In the genomic region with DNA sequence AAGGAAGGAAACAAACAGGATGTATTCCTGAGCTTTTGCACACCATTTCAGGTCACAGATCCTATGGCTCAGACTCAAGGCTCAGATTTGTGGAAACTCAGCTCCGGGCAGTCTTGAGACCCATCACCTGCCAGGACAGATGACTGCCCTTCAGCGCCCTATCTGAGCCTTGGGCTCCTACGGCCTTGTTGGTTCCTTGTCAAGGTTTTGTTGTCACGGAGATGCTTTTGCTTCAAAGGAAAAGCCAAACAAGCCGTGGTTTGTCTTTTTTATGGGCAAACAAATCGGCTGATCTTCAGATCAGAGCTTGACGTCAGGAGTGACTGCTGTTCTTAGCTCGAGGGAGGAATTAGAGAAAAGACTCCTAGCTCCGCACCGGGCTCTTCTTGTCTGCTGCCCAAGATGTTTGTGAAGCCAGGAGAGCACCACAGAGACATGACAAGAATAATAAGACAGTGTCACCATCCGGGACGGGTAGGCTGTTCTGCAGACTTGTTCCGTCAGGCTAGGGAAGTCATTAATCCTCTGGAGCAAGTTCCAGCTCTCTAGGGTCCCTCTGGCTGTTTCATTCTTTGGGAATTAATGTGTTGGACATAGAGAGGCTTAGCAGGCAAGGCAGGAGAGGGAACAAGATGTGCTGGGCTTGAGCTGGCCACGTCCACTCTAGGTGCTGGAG, we compare ENCODE assay signal across 28 mouse cellular contexts. TPM values are rescaled to one million over a fixed set of nuclear protein-coding genes. Genes with fewer than 3 reads are reported as not detected.
DNase-seq lines count a peak whose midpoint lies in the region; ATAC-seq lines count a peak whose summit lies in the region.
"Had no signal": no experiment of that assay in that cellular context is flagged by ENCODE, and none has a peak within 500 bp of the region (broad histone marks: within the 10 kb centered on the region; RNA-seq: fewer than 3 reads in every experiment).

No protein-coding gene starts in this region.

- H3K9me3 ChIP-seq in midbrain, embryonic 10.5 days (replicated peaks): no peaks in the 10 kb centered on the region
- H3K9me3 ChIP-seq: embryonic facial prominence, embryonic 12.5 days; forebrain, embryonic 12.5 days; hindbrain, embryonic 10.5 days; intestine, embryonic 15.5 days; limb, embryonic 13.5 days; liver, embryonic 13.5 days; midbrain, embryonic 15.5 days had no signal

- peak; percentile 31 for DNase-seq in cerebellum, adult 8-10 months
- DNase-seq in cerebellum, adult 11 months: no peak
- DNase-seq in ovary, adult 18-20 months (ENCODE audit: low spot score): peak; percentile 65
- no peak for DNase-seq in ovary, postnatal 14 days (ENCODE audit: low spot score)
- peak; percentile 53 for DNase-seq in adrenal gland, postnatal 10 days
- no peak for DNase-seq in midbrain, embryonic 10.5 days (ENCODE audit: low spot score)
- DNase-seq: cerebellum, adult 9-10 months; cerebellum, postnatal 36 days; forebrain, postnatal 0 days; gastrocnemius, postnatal 10 days; heart, postnatal 14 days; kidney, adult 2 months; kidney, postnatal 36 days; liver, embryonic 13.5 days; lung, adult 18-20 months; right cerebral cortex, postnatal 4 days; thymus, postnatal 25 days had no signal

- WGBS in midbrain, embryonic 10.5 days: 90% methylated on average over 14 of the region's 14 CpGs

- peaks cover 8% of the 10 kb centered on the region; the same call in 1 of the 2 replicates for H3K27me3 ChIP-seq in midbrain, embryonic 10.5 days (ENCODE audit: low read depth, poor library complexity, severe bottlenecking)
- H3K27me3 ChIP-seq: embryonic facial prominence, embryonic 12.5 days; forebrain, embryonic 12.5 days; intestine, embryonic 15.5 days; limb, embryonic 13.5 days; liver, embryonic 13.5 days; midbrain, embryonic 15.5 days had no signal

- no peaks in the 10 kb centered on the region for H3K36me3 ChIP-seq in midbrain, embryonic 10.5 days
- H3K36me3 ChIP-seq: embryonic facial prominence, embryonic 12.5 days; forebrain, embryonic 12.5 days; hindbrain, embryonic 10.5 days; intestine, embryonic 15.5 days; limb, embryonic 13.5 days; liver, embryonic 13.5 days; midbrain, embryonic 15.5 days had no signal

- H3K4me1 ChIP-seq in midbrain, embryonic 10.5 days: peaks cover 31% of the 10 kb centered on the region
- H3K4me1 ChIP-seq: limb, embryonic 13.5 days had no signal

- no peak for ATAC-seq in erythroid progenitor cell, adult 5-6 weeks (replicated peaks; ENCODE audit: low FRiP score, poor library complexity, severe bottlenecking)
- ATAC-seq: forebrain, postnatal 0 days; hindbrain, embryonic 16.5 days; intestine, embryonic 15.5 days; lung, postnatal 0 days; midbrain, embryonic 15.5 days had no signal

- no peak overlapping the region for H3K4me3 ChIP-seq in midbrain, embryonic 10.5 days
- H3K4me3 ChIP-seq: embryonic facial prominence, embryonic 12.5 days; forebrain, embryonic 12.5 days; hindbrain, embryonic 10.5 days; intestine, embryonic 15.5 days; layer of hippocampus, adult 2 months; limb, embryonic 13.5 days; liver, embryonic 13.5 days; midbrain, embryonic 15.5 days had no signal

- H3K27ac ChIP-seq in midbrain, embryonic 10.5 days (replicated peaks): no peak overlapping the region
- H3K27ac ChIP-seq: embryonic facial prominence, embryonic 12.5 days; forebrain, embryonic 12.5 days; hindbrain, embryonic 10.5 days; intestine, embryonic 15.5 days; layer of hippocampus, adult 2 months; limb, embryonic 13.5 days; liver, embryonic 13.5 days; macrophage; midbrain, embryonic 15.5 days had no signal

RNA-seq across cellular contexts. Expression of a gene that starts 26.8 kb away (rescaled TPM):
- 10 to 100 TPM; 18.0 to 20.4 TPM for total RNA-seq in adrenal gland, postnatal 10 days (2021)
- polyA plus RNA-seq in midbrain, embryonic 10.5 days (2016; fragmentation: Nextera tagmentation; extraction: Ambion mirVana): 62.1 and 64.1 TPM in 2 replicates
- total RNA-seq in erythroid progenitor cell, adult 5-6 weeks (2015; ENCODE audit: low replicate concordance): 7.9 and 16.3 TPM in 2 replicates
- 15.7 and 17.9 TPM in 2 replicates for total RNA-seq in erythroid progenitor cell, adult 5-6 weeks (2017; ENCODE audit: low replicate concordance)

RNA-seq across cellular contexts. Expression of a gene that starts 51.3 kb away (rescaled TPM):
- total RNA-seq in adrenal gland, postnatal 10 days (2021): 10 to 100 TPM; 32.0 to 47.2 TPM
- polyA plus RNA-seq in midbrain, embryonic 10.5 days (2016; fragmentation: Nextera tagmentation; extraction: Ambion mirVana): 29.3 and 32.7 TPM in 2 replicates
- 204 and 216 TPM in 2 replicates for total RNA-seq in erythroid progenitor cell, adult 5-6 weeks (2015; ENCODE audit: low replicate concordance)
- 167 and 189 TPM in 2 replicates for total RNA-seq in erythroid progenitor cell, adult 5-6 weeks (2017; ENCODE audit: low replicate concordance)

Comparison
In these comparisons a context has a peak if more than half of its experiments do, and no peak if none do; other contexts are left out.
1. DNase-seq: peak in cerebellum, adult 8-10 months (single experiment), ovary, adult 18-20 months (single experiment) and adrenal gland, postnatal 10 days (single experiment); none in cerebellum, adult 11 months (single experiment), ovary, postnatal 14 days (single experiment) and midbrain, embryonic 10.5 days (single experiment).